Mouse (Mus musculus): ENCODE measurements around the gene Gata3. TPM values are rescaled to one million over a fixed set of nuclear protein-coding genes. Genes with fewer than 3 reads are reported as not detected.

Gene Gata3
- polyA plus RNA-seq, 2 experiments, result 0.30 to 0.63 TPM

- Histone ChIP-seq H3K4me1 (replicated peaks; ENCODE audit: control insufficient read depth in 2 of 2, insufficient read depth in 2 of 2, low read length in 1 of 2) (no peaks in the 10 kb centered on the region), H3K4me2 (ENCODE audit: low read depth) (peak overlapping the region; percentile 51; the same call in 1 of the 2 replicates), H3K9me3 (ENCODE audit: control insufficient read depth, low read length) (no peaks in the 10 kb centered on the region), H3K27me3 (ENCODE audit: control insufficient read depth, insufficient read depth, low read length) (peaks cover 99% of the 10 kb centered on the region), H3K36me3 (replicated peaks; ENCODE audit: control insufficient read depth, insufficient read depth, low read depth) (no peaks in the 10 kb centered on the region), H3K9ac (replicated peaks) (no peak overlapping the region), H3K4me3 (ENCODE audit: insufficient read depth in 1 of 2, low read depth in 2 of 2, low read length in 2 of 2) (peak overlapping the region; percentile 6 to 18; a peak in 1 of 4 replicates), H3K27ac (no peak overlapping the region)
- DNase-seq (ENCODE audit: low read depth in 3 of 3, low spot score in 3 of 3) (no peak), ATAC-seq (ENCODE audit: insufficient read depth) (no peak)
- no peak for TF ChIP-seq CTCF (IDR thresholded peaks at IDR 0.05; ENCODE audit: low read depth)
- no peak for TF ChIP-seq EP300 (IDR thresholded peaks at IDR 0.05; ENCODE audit: low read depth)
- under 1% methylated on average over 39 of the region's 39 CpGs for WGBS (ENCODE audit: insufficient replicate concordance)
These were observed 7.4 kb downstream of the Gata3 start for GRCm38 (mm10) chr2:9882371-9882925.

- H3K9ac ChIP-seq (replicated peaks), result no peak overlapping the region
These were observed 8.2 kb downstream of the Gata3 start for GRCm38 (mm10) chr2:9881611-9882023.

GRCm38 (mm10) chr2:9881051-9881591 lies 8.7 kb downstream of the Gata3 start, which contains the start of gene 4930412O13Rik:
4930412O13Rik (plus strand) TSS chr2:9881252.
- H3K27ac ChIP-seq, result no peak within 1 kb of the TSS
- no peaks in the 10 kb centered on the region for H3K9me3 ChIP-seq (ENCODE audit: control insufficient read depth, low read length)
- peak within 1 kb of the TSS; percentile 77 for H3K4me2 ChIP-seq (ENCODE audit: low read depth)
- H3K4me3 ChIP-seq (ENCODE audit: insufficient read depth in 1 of 2, low read depth in 2 of 2, low read length in 2 of 2), result 0 out of 4 replicates have a peak within 1 kb of the TSS, but pooled peaks have one; percentile 1 to 18
- no peaks in the 10 kb centered on the region for H3K4me1 ChIP-seq (replicated peaks; ENCODE audit: control insufficient read depth in 2 of 2, insufficient read depth in 2 of 2, low read length in 1 of 2)
- ATAC-seq (ENCODE audit: insufficient read depth) (no peak), DNase-seq (ENCODE audit: low read depth in 3 of 3, low spot score in 3 of 3) (no peak)
- H3K36me3 ChIP-seq (replicated peaks; ENCODE audit: control insufficient read depth, insufficient read depth, low read depth), result no peaks in the 10 kb centered on the region
- H3K27me3 ChIP-seq (ENCODE audit: control insufficient read depth, insufficient read depth, low read length), result peaks cover 100% of the 10 kb centered on the region
- TF ChIP-seq EP300 (IDR thresholded peaks at IDR 0.05; ENCODE audit: low read depth), result no peak
- no peak for TF ChIP-seq CTCF (IDR thresholded peaks at IDR 0.05; ENCODE audit: low read depth)
- no peak within 1 kb of the TSS for H3K9ac ChIP-seq (replicated peaks)
- 3% methylated on average over 34 of the region's 35 CpGs for WGBS (ENCODE audit: insufficient replicate concordance)

More at GRCm38 (mm10) chr2:9881611-9882023, 8.2 kb downstream of the Gata3 start:
- Histone ChIP-seq H3K36me3 (replicated peaks; ENCODE audit: control insufficient read depth, insufficient read depth, low read depth) (no peaks in the 10 kb centered on the region), H3K27me3 (ENCODE audit: control insufficient read depth, insufficient read depth, low read length) (peaks cover 100% of the 10 kb centered on the region), H3K9me3 (ENCODE audit: control insufficient read depth, low read length) (no peaks in the 10 kb centered on the region), H3K4me3 (ENCODE audit: insufficient read depth in 1 of 2, low read depth in 2 of 2, low read length in 2 of 2) (no peak overlapping the region), H3K4me1 (replicated peaks; ENCODE audit: control insufficient read depth in 2 of 2, insufficient read depth in 2 of 2, low read length in 1 of 2) (no peaks in the 10 kb centered on the region), H3K27ac (no peak overlapping the region), H3K4me2 (ENCODE audit: low read depth) (peak overlapping the region; percentile 40; the same call in 1 of the 2 replicates)
- WGBS (ENCODE audit: insufficient replicate concordance), result 4% methylated on average over 13 of the region's 13 CpGs
- DNase-seq (ENCODE audit: low read depth in 3 of 3, low spot score in 3 of 3), result no peak
- no peak for ATAC-seq (ENCODE audit: insufficient read depth)
- TF ChIP-seq CTCF (IDR thresholded peaks at IDR 0.05; ENCODE audit: low read depth) (no peak), EP300 (IDR thresholded peaks at IDR 0.05; ENCODE audit: low read depth) (no peak)

GRCm38 (mm10) chr2:9880271-9880670 lies 9.6 kb downstream of the Gata3 start:
- Histone ChIP-seq H3K36me3 (replicated peaks; ENCODE audit: control insufficient read depth, insufficient read depth, low read depth) (no peaks in the 10 kb centered on the region), H3K27me3 (ENCODE audit: control insufficient read depth, insufficient read depth, low read length) (peaks cover 100% of the 10 kb centered on the region), H3K27ac (no peak overlapping the region), H3K4me1 (replicated peaks; ENCODE audit: control insufficient read depth in 2 of 2, insufficient read depth in 2 of 2, low read length in 1 of 2) (no peaks in the 10 kb centered on the region), H3K4me2 (ENCODE audit: low read depth) (peak overlapping the region; percentile 77), H3K4me3 (ENCODE audit: insufficient read depth in 1 of 2, low read depth in 2 of 2, low read length in 2 of 2) (no peak overlapping the region), H3K9ac (replicated peaks) (no peak overlapping the region), H3K9me3 (ENCODE audit: control insufficient read depth, low read length) (no peaks in the 10 kb centered on the region)
- DNase-seq (ENCODE audit: low read depth in 3 of 3, low spot score in 3 of 3), result no peak
- 7% methylated on average over 11 of the region's 11 CpGs for WGBS (ENCODE audit: insufficient replicate concordance)
- no peak for ATAC-seq (ENCODE audit: insufficient read depth)
- TF ChIP-seq CTCF (IDR thresholded peaks at IDR 0.05; ENCODE audit: low read depth), result no peak
- no peak for TF ChIP-seq EP300 (IDR thresholded peaks at IDR 0.05; ENCODE audit: low read depth)

- TF ChIP-seq CTCF (IDR thresholded peaks at IDR 0.05; ENCODE audit: low read depth) (peak; percentile 81), EP300 (IDR thresholded peaks at IDR 0.05; ENCODE audit: low read depth) (no peak)
- WGBS (ENCODE audit: insufficient replicate concordance), result 2% methylated on average over 20 of the region's 21 CpGs
- H3K27me3 ChIP-seq (ENCODE audit: control insufficient read depth, insufficient read depth, low read length), result peaks cover 100% of the 10 kb centered on the region
- peak overlapping the region; percentile 49 to 55 for H3K4me3 ChIP-seq (ENCODE audit: insufficient read depth in 1 of 2, low read depth in 2 of 2, low read length in 2 of 2)
- H3K4me2 ChIP-seq (ENCODE audit: low read depth), result peak overlapping the region; percentile 77
- no peaks in the 10 kb centered on the region for H3K9me3 ChIP-seq (ENCODE audit: control insufficient read depth, low read length)
- H3K9ac ChIP-seq (replicated peaks), result no peak overlapping the region
- DNase-seq (ENCODE audit: low read depth in 3 of 3, low spot score in 3 of 3), result peak; percentile 56 to 69 (median 66)
- no peaks in the 10 kb centered on the region for H3K4me1 ChIP-seq (replicated peaks; ENCODE audit: control insufficient read depth in 2 of 2, insufficient read depth in 2 of 2, low read length in 1 of 2)
- ATAC-seq (ENCODE audit: insufficient read depth), result peak; percentile 88
- no peak overlapping the region for H3K27ac ChIP-seq
- H3K36me3 ChIP-seq (replicated peaks; ENCODE audit: control insufficient read depth, insufficient read depth, low read depth), result no peaks in the 10 kb centered on the region
These were observed 10.3 kb downstream of the Gata3 start for GRCm38 (mm10) chr2:9879493-9879892.
